Mouse (Mus musculus) neural tube, embryonic 11.5 days (tissue): ENCODE results near the gene Lenep. TPM values are rescaled to one million over a fixed set of nuclear protein-coding genes. Genes with fewer than 3 reads are reported as not detected.

Source experiments
- ATAC-seq: fragments of 200-750 bp; cut with Nextera tagmentation; 2 replicates; pipeline ENCODE4 v1.8.0; 2017; ENCODE audit warnings: moderate number of reproducible peaks, mild to moderate bottlenecking, moderate TSS enrichment, moderate library complexity; ENCODE audit not compliant: insufficient read depth, low FRiP score, low TSS enrichment
- DNase-seq: peaks from one replicate; pipeline ENCODE4 v3.0.0-alpha.2; 2015; ENCODE audit warnings: low spot score
- H3K27ac ChIP-seq: fragments of 300-500 bp; sonication (generic); 2 replicates; pipeline ENCODE4 v1.5.1; 2014; ENCODE audit warnings: low read depth, mild to moderate bottlenecking, low read length
- H3K27me3 ChIP-seq: fragments of 300-500 bp; sonication (generic); 2 replicates; pipeline ENCODE4 v1.6.1; 2014; ENCODE audit warnings: mild to moderate bottlenecking, low read length, mixed read lengths; ENCODE audit not compliant: control insufficient read depth, insufficient read depth
- H3K36me3 ChIP-seq: fragments of 300-500 bp; sonication (generic); 2 replicates; pipeline ENCODE4 v1.6.1; 2014; ENCODE audit warnings: mild to moderate bottlenecking, low read length, moderate library complexity, mixed read lengths; ENCODE audit not compliant: control insufficient read depth, insufficient read depth
- H3K4me1 ChIP-seq: fragments of 300-500 bp; sonication (generic); 2 replicates; pipeline ENCODE4 v1.6.1; 2014; ENCODE audit warnings: low read length, mixed read lengths; ENCODE audit not compliant: control insufficient read depth, insufficient read depth
- H3K4me2 ChIP-seq: fragments of 300-500 bp; sonication (generic); 2 replicates; pipeline ENCODE4 v1.6.1; 2014; ENCODE audit warnings: low read depth, mild to moderate bottlenecking, moderate library complexity
- H3K4me3 ChIP-seq: fragments of 300-500 bp; sonication (generic); 2 replicates; pipeline ENCODE4 v1.5.1; 2014; ENCODE audit warnings: low read depth, low read length
- H3K9ac ChIP-seq: fragments of 300-500 bp; sonication (generic); 2 replicates; pipeline ENCODE4 v1.6.1; 2014; ENCODE audit warnings: mild to moderate bottlenecking, low read length
- H3K9me3 ChIP-seq: fragments of 300-500 bp; sonication (generic); 2 replicates; pipeline ENCODE4 v1.6.1; 2016; ENCODE audit warnings: low read length; ENCODE audit not compliant: control insufficient read depth
- WGBS: fragments of 180-500 bp; shearing (Covaris S2); extraction: QIAGEN DNeasy Blood & Tissue Kit; methylation state at CpG from one replicate; pipeline ENCODE4 v1.1.7; 2014; 5-methylcytosine and 5-hydroxymethylcytosine counted together
- polyA plus RNA-seq: library from polyadenylated mRNA; unstranded; fragments of >200 nt; fragmentation: Nextera tagmentation; extraction: Ambion mirVana; gene quantifications from 2 replicates; pipeline ENCODE4 v1.2.1, GENCODE M21; 2014

Gene Lenep
- polyA plus RNA-seq, 1 experiment from 2014 or later = 0.13 TPM

- H3K36me3 ChIP-seq = no peaks in the 10 kb centered on the region
- no peak overlapping the region for H3K27ac ChIP-seq
- no peak overlapping the region for H3K4me3 ChIP-seq
- H3K4me2 ChIP-seq = no peak overlapping the region
- no peak for ATAC-seq
- no peaks in the 10 kb centered on the region for H3K27me3 ChIP-seq
- no peak for DNase-seq
- no peaks in the 10 kb centered on the region for H3K9me3 ChIP-seq
- H3K9ac ChIP-seq = no peak overlapping the region
- no peaks in the 10 kb centered on the region for H3K4me1 ChIP-seq
- 74% methylated on average over 9 of the region's 12 CpGs for WGBS
Observed at GRCm38 (mm10) chr3:89384331-89385076, 18.1 kb downstream of the Lenep start.

- Histone ChIP-seq H3K36me3 (no peaks in the 10 kb centered on the region), H3K27ac (no peak overlapping the region)
- 83% methylated on average over 5 of the region's 5 CpGs for WGBS
Observed at GRCm38 (mm10) chr3:89383651-89384255, 18.8 kb downstream of the Lenep start.

GRCm38 (mm10) chr3:89382950-89383349 is 19.6 kb downstream of the Lenep start:
- Histone ChIP-seq H3K9me3 (no peaks in the 10 kb centered on the region), H3K27me3 (no peaks in the 10 kb centered on the region), H3K27ac (no peak overlapping the region), H3K4me1 (no peaks in the 10 kb centered on the region), H3K36me3 (no peaks in the 10 kb centered on the region), H3K4me2 (no peak overlapping the region), H3K9ac (no peak overlapping the region), H3K4me3 (no peak overlapping the region)
- WGBS = 86% methylated on average over 5 of the region's 5 CpGs
- DNase-seq = no peak
- no peak for ATAC-seq

More at GRCm38 (mm10) chr3:89383651-89384255, 18.8 kb downstream of the Lenep start:
- H3K4me2 ChIP-seq = no peak overlapping the region
- DNase-seq (no peak), ATAC-seq (no peak)
- H3K4me1 ChIP-seq = no peaks in the 10 kb centered on the region
- H3K9me3 ChIP-seq = no peaks in the 10 kb centered on the region
- no peak overlapping the region for H3K4me3 ChIP-seq
- no peak overlapping the region for H3K9ac ChIP-seq
- H3K27me3 ChIP-seq = no peaks in the 10 kb centered on the region

- Histone ChIP-seq H3K4me1 (no peaks in the 10 kb centered on the region), H3K27ac (no peak overlapping the region), H3K36me3 (no peaks in the 10 kb centered on the region), H3K4me3 (no peak overlapping the region), H3K4me2 (no peak overlapping the region), H3K27me3 (no peaks in the 10 kb centered on the region), H3K9ac (no peak overlapping the region), H3K9me3 (no peaks in the 10 kb centered on the region)
- 86% methylated on average over 9 of the region's 9 CpGs for WGBS
- no peak for DNase-seq
- no peak for ATAC-seq
Observed at GRCm38 (mm10) chr3:89382033-89382882, 20.3 kb downstream of the Lenep start.

DNA sequence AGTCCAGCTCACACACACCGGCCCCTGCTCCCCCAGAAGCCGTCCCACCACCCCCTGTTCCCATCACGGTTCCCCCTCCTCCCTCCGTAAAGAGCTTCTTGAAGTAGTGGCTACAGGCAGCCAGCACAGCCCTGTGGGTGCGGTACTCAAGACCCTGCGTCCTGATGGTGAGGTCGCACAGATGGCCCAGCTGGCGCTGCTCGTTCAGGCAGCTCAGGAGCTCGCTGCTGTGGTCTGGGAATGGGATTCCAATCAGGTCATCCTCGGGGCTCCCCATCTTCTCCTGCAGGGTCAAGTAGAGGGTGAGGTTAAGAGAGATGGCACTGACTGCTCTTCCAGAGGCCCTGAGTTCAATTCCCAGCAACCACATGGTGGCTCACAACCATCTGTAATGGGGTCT is 21.4 kb downstream of the Lenep start:
- H3K36me3 ChIP-seq = no peaks in the 10 kb centered on the region
- 80% methylated on average over 11 of the region's 11 CpGs for WGBS
- H3K4me1 ChIP-seq = no peaks in the 10 kb centered on the region
- no peaks in the 10 kb centered on the region for H3K9me3 ChIP-seq
- no peak overlapping the region for H3K27ac ChIP-seq
- H3K27me3 ChIP-seq = no peaks in the 10 kb centered on the region
- H3K9ac ChIP-seq = no peak overlapping the region
- ATAC-seq (no peak), DNase-seq (no peak)
- H3K4me2 ChIP-seq = no peak overlapping the region
- H3K4me3 ChIP-seq = no peak overlapping the region

DNA sequence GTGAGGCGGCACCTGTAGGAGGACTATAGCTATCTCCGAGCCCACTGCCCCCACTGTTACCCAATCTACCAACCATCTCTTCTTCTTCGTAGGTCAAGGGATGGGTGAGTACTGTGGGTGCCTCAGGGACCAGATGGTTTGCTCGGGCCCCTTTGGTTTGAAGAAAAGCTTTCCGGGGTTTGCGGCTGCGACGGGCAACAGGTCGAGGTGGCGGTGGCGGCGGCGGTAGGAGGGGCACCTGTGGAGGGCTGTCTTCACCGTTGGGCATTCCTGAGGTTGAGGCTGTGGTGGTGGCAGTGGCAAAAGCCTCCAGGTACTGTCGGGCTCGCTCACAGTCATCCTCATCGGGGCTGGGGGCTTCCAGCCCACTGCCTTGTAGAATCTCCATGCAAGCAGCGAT is 21.9 kb downstream of the Lenep start:
- Histone ChIP-seq H3K36me3 (no peaks in the 10 kb centered on the region), H3K27me3 (no peaks in the 10 kb centered on the region), H3K4me3 (no peak overlapping the region), H3K27ac (no peak overlapping the region), H3K4me2 (no peak overlapping the region), H3K4me1 (no peaks in the 10 kb centered on the region), H3K9me3 (no peaks in the 10 kb centered on the region), H3K9ac (no peak overlapping the region)
- WGBS = 93% methylated on average over 18 of the region's 18 CpGs
- no peak for DNase-seq
- no peak for ATAC-seq

GRCm38 (mm10) chr3:89380291-89380690 is 22.3 kb downstream of the Lenep start:
- DNase-seq (no peak), ATAC-seq (no peak)
- H3K27me3 ChIP-seq = no peaks in the 10 kb centered on the region
- no peak overlapping the region for H3K27ac ChIP-seq
- H3K4me3 ChIP-seq = no peak overlapping the region
- 94% methylated on average over 14 of the region's 14 CpGs for WGBS
- H3K36me3 ChIP-seq = no peaks in the 10 kb centered on the region
- H3K4me1 ChIP-seq = no peaks in the 10 kb centered on the region
- no peak overlapping the region for H3K4me2 ChIP-seq
- no peaks in the 10 kb centered on the region for H3K9me3 ChIP-seq
- no peak overlapping the region for H3K9ac ChIP-seq

DNA sequence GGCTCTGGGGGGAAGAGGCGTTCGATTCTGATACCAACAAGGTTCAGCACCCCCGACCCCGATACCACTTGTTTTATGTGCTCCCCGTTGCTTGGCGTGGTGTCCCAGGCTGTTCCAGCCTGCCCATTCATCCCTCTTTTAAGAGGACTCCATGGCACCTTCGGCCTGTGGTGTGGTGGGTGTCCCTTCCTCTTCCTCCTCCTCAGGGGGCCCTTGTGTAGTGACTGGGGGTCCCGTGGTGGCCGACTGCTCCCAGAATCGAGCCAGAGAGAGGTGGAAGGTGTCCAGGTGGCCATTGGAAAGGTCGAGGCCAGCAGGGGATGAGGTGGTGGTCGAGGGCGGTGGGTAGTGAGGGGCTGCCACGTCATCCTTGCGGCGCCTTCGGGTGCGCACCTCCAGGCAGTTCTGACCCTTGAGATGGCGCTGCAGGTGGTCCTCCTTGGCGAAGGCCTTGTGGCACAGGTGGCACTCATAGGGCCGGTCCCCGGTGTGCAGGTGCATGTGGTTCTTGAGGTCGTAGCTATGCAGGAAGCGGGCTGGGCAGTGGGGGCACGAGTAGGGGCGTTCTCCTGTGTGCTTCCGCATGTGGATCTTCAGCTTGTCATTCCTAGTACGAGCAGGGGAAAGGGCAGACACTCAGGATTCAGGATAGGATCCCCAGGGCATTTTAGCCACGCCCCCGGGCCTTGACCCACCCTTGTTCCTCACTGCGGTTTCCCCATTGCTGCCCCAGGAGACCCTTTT is 23.0 kb downstream of the Lenep start:
- Histone ChIP-seq H3K9ac (no peak overlapping the region), H3K4me2 (no peak overlapping the region), H3K4me3 (no peak overlapping the region), H3K4me1 (no peaks in the 10 kb centered on the region), H3K36me3 (no peaks in the 10 kb centered on the region), H3K27ac (no peak overlapping the region), H3K9me3 (no peaks in the 10 kb centered on the region), H3K27me3 (no peaks in the 10 kb centered on the region)
- 87% methylated on average over 31 of the region's 31 CpGs for WGBS
- ATAC-seq = no peak
- no peak for DNase-seq
